Mouse (Mus musculus) CD4-positive, CD25-positive, alpha-beta regulatory T cell, adult 4 months (primary cell): ENCODE results near the gene Gmip. TPM values are rescaled to one million over a fixed set of nuclear protein-coding genes. Genes with fewer than 3 reads are reported as not detected.

Experiments used
- ATAC-seq: one replicate; pipeline ENCODE4 v1.8.0; 2017
- polyA plus RNA-seq, 2 experiments: library from polyadenylated mRNA; unstranded; fragments of 100-300 nt; shearing (Covaris generic); gene quantifications; one replicate each; pipeline ENCODE4 v1.2.1; 2017

Gmip gene
- polyA plus RNA-seq, 2 experiments from 2014 or later: 71.9 to 150 TPM

GRCm38 (mm10) chr8:69804537-69804936, 3.9 kb upstream of the Gmip start:
- ATAC-seq: no peak

- no peak for ATAC-seq
Observed at GRCm38 (mm10) chr8:69805086-69805485, 3.4 kb upstream of the Gmip start.

DNA sequence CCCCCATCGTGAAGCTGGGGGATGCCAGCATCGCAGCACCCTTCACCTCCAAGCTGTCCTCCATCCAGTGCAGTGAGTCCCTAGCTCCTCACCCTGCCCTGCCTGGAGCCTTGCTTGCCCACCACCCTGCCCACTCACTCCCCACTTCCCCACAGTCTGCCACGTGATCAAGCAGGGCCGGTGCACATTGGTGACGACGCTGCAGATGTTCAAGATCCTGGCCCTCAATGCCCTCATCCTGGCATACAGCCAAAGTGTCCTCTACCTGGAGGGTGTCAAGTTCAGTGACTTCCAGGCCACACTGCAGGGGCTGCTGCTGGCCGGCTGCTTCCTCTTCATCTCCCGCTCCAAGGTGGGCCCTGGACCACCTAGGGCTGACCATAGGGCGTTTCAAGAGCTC, 3.0 kb upstream of the Gmip start:
- no peak for ATAC-seq

DNA sequence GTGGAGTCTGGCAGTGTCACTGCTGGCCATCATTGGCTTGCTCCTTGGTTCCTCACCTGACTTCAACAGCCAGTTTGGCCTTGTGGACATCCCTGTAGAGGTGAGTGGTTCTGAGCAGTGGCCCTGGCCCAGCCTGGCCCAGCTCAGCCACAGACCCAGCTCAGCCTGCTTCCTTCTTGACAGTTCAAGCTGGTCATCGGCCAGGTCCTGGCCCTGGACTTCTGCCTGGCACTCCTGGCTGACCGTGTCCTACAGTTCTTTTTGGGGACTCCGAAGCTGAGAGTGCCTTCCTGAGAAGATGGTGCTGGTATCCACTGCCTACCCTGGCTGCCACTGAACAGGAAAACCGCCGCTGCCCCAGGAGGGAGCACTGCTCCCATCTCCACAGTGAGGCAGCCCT, 1.2 kb upstream of the Gmip start:
- ATAC-seq: no peak

DNA sequence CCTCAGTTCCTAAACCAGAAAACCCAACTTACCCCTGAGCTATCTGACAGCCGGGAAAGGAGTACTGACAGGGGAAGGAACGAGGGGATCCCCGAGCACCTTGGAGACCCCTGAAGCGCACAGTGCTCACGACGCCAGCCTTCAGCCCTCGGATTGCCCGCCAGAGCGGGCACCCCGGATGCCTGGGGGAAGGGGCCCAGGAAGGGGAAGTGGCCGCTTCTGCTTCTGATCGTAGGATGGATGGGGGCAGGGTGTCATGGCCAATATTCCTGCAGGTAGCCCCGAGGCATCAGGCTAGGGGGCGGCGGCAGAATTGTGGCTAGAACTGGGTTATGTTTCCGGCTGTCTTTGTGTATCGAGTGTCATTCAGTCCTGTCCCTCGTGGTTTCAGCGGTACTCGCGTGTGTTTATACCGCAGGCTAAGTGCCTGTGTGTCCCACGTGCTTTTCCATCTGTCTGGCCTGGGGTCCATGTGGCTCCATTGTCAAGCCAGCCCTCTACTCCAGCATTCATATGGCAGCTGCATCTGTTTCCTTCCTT, 455 bp downstream of the Gmip start:
- ATAC-seq: peak; percentile 72

- no peak for ATAC-seq
Observed at GRCm38 (mm10) chr8:69809820-69810219, 1.3 kb downstream of the Gmip start.

- ATAC-seq: no peak
Observed at GRCm38 (mm10) chr8:69814881-69815280, 6.4 kb downstream of the Gmip start.

DNA sequence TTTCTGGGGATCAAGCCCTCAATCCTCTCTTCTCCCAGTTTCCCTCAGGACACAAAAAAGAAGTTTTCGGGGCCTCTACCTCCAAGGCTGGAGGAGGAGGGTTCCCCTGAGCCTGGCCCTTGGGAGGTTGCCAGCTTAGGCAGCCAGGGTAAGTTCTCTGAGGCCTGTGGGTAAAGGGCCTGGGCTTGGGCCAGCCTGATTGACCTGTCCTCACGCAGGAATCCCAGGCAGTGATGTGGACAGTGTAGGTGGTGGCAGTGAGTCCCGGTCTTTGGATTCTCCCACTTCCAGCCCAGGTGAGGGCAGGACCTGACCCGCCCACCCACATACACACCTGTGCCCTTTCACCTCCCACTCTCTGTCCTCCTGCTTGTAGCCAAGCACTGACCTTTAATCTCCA, 6.9 kb downstream of the Gmip start:
- ATAC-seq: no peak

DNA sequence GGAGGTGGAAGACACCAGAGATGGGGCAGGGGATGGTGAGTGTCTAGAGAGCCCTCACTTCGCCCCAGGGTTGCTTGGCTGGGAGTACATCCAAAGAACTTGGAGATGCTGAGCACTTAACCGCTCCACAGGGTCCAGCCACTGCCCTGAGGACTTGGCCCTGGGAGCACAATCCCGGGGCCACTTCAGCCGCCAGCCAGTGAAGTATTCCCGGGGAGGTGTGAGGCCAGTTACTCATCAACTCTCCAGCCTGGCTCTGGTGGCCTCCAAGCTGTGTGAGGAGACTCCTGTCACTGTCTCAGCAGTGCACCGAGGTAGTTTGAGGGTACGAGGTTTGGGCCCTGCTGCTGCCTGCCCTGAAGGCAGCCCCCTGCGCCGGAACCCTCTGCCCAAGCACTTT, 12.0 kb downstream of the Gmip start:
- ATAC-seq: no peak

DNA sequence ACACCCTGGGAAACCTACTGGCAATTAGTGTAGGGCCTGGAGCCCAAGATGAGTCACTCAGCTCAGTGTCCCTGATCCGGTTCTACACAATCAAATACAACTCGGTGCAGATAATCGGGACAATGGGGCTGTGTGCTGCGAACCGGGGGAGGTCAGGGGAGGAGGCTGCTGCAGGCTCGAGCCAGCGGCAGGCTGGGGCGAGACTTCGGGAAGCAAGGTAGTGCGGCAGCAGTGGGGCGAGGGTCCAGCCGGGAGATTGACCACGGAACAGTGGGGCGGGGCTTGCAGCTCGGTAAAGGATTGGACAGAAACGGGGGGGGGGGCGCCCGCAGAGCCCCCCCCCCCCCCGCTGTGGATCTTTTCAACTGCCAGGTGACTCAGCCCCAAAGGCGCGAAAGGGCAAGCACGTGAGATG, 13.5 kb downstream of the Gmip start:
- no peak for ATAC-seq

- ATAC-seq: peak; percentile 69
Observed at GRCm38 (mm10) chr8:69822386-69823191, 14.1 kb downstream of the Gmip start, which contains the start of gene Lpar2. Gene Lpar2 (plus strand): TSS chr8:69822429.

DNA sequence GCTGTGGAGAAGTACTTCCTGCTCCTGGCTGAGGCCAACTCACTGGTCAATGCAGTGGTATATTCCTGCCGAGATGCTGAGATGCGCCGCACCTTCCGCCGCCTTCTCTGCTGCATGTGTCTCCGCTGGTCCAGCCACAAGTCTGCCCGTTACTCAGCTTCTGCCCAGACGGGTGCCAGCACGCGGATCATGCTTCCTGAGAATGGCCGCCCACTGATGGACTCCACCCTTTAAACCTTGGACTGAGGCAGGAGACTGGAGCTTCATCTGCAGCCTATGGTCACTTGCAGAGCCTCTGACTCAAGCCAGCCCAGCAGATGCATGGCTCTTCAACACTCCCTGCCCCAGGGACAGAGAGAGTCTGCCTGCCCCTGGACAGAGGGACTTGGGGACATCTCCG, 17.9 kb downstream of the Gmip start:
- ATAC-seq: no peak

DNA sequence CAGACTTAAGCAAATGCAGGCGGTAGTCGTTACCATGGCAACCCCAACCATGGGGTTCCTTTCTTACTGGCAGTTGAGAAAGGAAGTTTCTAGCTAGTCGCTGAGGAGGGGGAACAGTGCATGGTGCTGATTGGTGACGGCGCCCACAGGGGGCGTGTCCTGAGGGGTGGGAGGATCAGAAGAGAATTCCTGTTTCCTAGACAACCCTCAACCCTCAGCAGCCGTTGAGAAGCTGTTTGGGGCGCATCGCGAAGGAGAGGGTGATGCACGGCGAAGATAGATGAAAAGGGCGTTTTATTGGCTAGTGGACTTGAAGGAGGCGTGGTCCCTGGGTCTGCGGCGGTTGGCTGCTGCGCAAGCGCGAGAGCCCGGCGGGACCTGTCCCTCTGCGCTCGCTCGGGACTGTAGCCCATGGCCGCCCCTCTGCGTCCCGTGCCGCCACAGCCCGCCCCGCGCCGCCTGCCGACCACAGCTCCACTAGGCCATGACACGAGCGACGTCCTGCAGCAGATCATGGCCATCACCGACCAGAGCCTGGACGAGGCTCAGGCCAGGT, 23.9 kb downstream of the Gmip start, which contains the start of gene Pbx4:
Gene Pbx4 (plus strand): TSS at position 194 of the 556 bp plus-strand sequence.
- peak; percentile 97 for ATAC-seq

GRCm38 (mm10) chr8:69837057-69837682, 28.7 kb downstream of the Gmip start:
- ATAC-seq: no peak

GRCm38 (mm10) chr8:69847167-69848065, 38.9 kb downstream of the Gmip start:
- no peak for ATAC-seq

DNA sequence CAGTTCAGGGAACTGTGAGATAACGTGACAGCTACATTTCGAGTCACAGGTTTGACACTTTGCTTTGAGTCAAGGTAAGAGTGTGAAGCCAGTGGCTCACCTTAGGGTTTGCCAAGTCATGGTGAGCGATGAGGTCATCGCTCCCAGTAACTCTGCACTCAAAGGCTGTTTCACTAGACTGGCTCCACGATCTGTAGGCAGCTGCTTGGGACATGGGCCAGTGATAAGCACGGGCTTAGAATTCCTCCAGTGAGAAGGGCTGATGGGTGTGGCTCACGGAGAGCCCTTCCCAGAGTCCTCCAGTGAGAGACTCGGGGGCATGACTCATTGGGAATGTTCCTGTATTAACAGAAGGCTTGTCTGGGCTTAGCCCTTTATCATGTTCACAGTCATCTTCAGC, 40.5 kb downstream of the Gmip start:
- no peak for ATAC-seq

DNA sequence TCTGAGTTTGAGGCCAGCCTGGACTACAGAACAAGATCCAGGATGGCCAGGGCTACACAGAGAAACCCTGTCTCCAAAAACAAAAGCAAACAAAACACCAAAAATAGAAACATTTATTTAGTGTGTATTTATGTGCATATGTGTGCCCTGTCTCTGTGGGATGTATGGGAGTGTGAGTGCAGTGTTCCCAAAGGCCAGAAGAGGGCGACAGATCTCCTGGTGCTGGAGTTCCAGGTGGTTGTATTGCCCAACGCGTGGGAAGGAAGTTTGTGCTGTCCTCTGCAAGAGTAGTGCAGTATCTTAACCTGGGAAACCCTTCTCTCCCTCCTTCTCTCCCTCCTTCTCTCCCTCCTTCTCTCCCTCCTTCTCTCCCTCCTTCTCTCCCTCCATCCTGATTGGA, 41.4 kb downstream of the Gmip start:
- ATAC-seq: no peak

DNA sequence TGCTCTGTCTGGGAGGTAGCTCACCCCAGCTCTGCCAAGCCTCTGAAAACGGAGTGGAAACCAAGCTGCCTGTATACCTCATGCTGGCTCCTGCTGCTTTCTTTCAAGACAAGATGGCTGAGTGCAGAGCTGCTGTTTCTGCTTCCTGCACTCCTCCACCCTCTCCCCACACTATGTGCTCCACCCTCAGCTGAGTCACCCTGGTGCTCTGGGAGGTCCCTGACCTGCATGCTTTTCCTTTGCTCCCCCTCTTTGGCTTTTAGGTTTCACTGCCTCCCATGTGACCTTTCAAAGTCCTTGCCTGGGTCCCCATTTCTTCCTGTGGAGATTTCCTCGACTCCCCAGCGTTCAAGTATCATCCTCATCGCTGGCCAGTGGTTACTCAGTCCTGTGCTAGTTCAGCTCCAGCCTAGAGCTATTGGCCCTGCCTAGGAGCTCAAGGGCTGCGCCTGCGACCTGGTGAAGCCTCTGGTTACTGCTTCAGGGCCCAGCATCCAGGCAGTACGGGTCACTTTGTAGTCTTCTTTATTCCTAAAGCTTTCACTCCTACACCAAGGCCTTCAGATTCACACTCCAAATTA, 42.5 kb downstream of the Gmip start:
- ATAC-seq: no peak

GRCm38 (mm10) chr8:69853869-69854268, 45.4 kb downstream of the Gmip start:
- no peak for ATAC-seq

GRCm38 (mm10) chr8:69860807-69861206, 52.3 kb downstream of the Gmip start:
- no peak for ATAC-seq

DNA sequence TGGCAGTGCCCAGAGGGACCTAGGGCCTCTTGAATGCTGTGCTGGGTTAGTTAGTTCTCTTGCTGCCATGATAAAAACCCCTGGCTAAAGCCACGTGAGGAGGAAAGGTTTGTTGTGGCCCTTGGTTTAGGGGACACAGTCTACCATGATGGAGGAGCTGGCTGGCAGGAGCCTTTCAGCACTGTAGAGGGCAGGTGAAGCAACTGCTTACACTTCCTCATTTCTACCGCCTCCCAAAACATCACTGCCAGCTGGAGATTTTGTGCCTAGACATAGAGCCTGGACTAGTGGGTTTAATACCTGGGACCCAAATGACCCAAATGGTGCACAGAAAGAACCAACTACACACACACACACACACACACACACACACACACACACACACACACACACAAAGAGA, 52.8 kb downstream of the Gmip start:
- ATAC-seq: no peak

DNA sequence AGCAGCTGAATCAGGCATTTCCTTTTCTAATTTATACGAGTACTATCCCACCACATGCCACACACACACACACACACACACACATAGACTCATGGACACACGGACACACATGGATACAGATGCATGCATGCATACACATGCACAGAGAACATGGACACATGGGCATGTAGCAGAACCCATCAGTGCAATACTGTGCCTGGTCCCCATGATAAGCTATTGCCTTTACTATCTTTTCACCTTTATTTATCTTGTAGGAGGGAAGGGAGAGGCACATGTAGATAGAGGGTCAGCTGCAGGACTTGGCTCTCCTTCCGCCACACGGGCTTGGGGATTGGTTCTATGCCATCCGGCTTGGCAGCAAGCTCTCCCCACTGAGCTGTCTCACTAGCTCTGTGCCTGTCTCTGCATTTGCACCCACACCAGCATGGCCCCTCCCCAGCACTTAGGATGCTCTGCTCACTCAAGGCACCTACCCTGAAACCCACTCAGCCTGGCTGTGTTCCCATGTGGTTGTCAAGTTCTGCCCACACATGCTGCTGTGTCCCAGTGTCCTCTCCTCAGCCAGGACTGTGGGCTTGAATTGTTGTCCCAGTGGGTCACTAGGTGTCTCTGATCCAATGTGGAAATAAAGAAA, 55.0 kb downstream of the Gmip start:
- ATAC-seq: no peak
